Mouse (Mus musculus) adrenal gland, postnatal 4 days (tissue): ENCODE data around the gene Tas2r137. TPM values are rescaled to one million over a fixed set of nuclear protein-coding genes. Genes with fewer than 3 reads are reported as not detected.

Source experiments
- DNase-seq, 2 experiments: peaks; one replicate each; pipeline ENCODE4 v3.0.0; 2021 to 2022; ENCODE audit warnings: low spot score in 2 of 2, mixed read lengths in 2 of 2
- long read RNA-seq, 2 experiments: library from polyadenylated mRNA; stranded (forward); transcript quantifications; one replicate each; pipeline ENCODE4 v2.0.0; 2021
- total RNA-seq, 2 experiments: library from RNA; stranded (reverse); gene quantifications; 2 replicates each; pipeline ENCODE4 v1.2.3; 2021

The Tas2r137 gene
- total RNA-seq = not detected
- long read RNA-seq, experiment 1 = 0 reads
- long read RNA-seq, experiment 2 = 0 reads

GRCm38 (mm10) chr6:40490933-40491332 lies at the start of gene Tas2r137:
Tas2r137 (plus strand) TSS chr6:40491233.
- DNase-seq = no peak

DNA sequence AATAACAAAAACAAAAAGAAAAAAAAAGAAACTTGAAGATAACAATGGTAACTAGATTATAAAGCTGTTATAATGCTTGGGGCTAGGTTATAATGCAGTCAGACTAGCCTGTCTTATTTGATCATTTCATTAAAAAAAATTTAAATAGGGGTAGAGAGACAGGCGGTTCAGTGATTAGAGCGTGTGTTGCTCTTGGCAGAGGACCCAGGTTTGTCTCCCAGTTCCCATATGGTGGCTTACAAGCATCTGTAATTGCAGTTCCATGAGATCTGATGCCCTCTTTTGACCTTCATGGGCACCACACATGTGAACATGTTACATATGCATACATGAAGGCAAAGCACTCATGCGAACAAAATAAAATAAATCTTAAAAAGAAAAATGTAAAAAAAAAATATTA lies 49.8 kb upstream of the Tas2r137 start:
- DNase-seq = no peak

DNA sequence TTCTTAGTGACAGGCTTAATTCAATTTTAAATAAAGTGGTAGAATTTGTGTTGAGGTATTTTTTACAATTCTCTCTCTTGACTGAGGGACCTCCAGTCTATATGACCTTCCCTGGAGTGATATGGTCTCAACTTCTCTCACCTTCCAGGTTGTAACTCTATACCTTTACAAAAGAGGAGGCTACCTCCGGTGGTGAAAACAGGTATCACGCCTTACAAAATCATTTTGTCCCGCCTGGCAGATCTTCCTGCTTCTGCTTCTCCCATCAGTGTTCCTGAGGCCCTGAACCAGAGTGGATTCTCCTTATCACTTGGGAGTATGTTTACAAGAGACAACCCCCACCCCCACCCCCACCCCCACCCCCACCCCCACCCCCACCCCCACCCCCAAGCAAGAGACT lies 49.3 kb upstream of the Tas2r137 start:
- no peak for DNase-seq

GRCm38 (mm10) chr6:40443281-40443928 lies 47.6 kb upstream of the Tas2r137 start:
- no peak for DNase-seq

- DNase-seq = no peak
These were observed 42.4 kb upstream of the Tas2r137 start for GRCm38 (mm10) chr6:40448626-40449025.

GRCm38 (mm10) chr6:40454436-40455041 lies 36.5 kb upstream of the Tas2r137 start:
- DNase-seq = no peak

GRCm38 (mm10) chr6:40465710-40466109 lies 25.3 kb upstream of the Tas2r137 start:
- DNase-seq = no peak

DNA sequence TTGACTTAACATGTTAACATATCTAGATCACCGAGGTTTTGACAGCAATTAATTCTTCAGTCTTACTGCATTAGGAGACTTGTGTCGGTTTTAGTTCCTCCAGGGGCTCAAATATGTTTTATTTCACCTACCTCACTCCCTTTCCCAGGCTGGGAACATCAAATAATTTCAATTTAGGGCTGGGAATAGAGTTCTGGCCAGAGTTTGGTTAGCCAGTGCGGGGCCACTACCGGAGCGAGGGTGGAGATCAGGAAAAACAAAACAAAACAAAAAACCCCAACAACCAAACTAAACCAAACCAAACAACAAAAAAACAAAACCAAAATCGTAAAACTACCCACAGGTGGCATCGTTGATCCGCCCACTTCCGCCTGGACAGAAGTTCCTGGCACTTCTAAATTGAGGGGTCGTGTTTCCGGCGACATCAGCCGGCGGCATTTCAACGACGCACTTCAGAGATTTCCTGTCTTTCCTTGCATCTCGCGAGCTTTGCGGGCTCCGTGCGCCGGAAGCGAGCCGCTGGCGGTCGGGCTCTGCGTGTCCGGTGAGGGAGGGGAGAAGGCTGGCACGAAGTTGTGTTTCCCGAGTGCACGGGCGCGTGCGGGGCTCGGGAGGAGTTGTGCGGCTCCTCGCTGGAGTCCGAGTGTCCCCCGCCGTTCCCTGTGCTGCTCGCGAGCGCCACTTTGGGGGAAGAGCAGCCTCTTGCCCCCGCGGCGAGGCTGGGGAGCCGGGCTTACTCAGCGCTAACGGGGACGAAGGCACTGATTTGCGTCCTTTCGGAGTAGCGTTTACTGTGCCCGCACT lies 19.9 kb upstream of the Tas2r137 start, which contains the start of gene Ssbp1:
Gene Ssbp1, plus strand, starts transcription at position 437 of the 804 bp plus-strand sequence.
- peak; percentile 71 to 86 for DNase-seq

DNA sequence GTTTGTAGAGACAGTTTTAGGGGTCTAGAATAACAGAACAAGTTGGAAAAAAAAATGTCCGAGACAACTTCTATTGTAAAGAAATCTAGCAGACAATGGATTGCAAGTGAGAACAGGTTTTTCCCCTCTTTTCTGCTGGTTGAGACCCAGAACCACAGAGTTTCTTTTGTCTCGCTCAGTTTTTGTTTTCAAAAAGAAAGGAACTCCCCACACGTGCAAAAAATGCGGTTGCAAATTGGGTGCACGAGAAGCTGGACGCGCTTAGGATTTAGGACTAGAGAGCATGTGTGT lies 19.4 kb upstream of the Tas2r137 start:
- no peak for DNase-seq

- no peak for DNase-seq
These were observed 14.9 kb upstream of the Tas2r137 start for GRCm38 (mm10) chr6:40476132-40476531.

GRCm38 (mm10) chr6:40479705-40480104 lies 11.3 kb upstream of the Tas2r137 start:
- DNase-seq = no peak

GRCm38 (mm10) chr6:40482318-40482717 lies 8.7 kb upstream of the Tas2r137 start:
- no peak for DNase-seq

DNA sequence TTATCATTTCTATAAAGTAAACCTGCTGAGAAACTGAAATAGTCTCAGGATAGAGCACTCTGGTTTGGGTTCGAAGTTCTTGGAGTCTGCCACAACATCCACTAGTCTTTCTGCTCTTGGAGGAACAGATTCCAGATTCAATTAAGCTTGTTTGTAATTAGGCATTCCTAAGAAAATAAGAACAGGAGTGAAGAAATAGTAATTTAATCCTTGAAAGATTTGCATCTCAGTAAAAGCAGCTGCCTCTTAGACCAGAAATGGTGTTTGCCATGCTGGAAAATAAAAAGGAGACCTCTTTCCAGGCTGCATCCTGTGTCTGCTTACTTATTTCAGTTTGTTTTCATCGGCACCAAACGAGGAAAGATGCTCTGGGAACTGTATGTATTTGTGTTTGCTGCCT lies 2.2 kb downstream of the Tas2r137 start, which contains the start of gene Tas2r108:
Gene Tas2r108, plus strand, starts transcription at position 301 of the 400 bp plus-strand sequence.
- DNase-seq = no peak

GRCm38 (mm10) chr6:40519408-40519807 lies 28.4 kb downstream of the Tas2r137 start, which contains the start of gene Prss37:
Prss37 (minus strand) TSS chr6:40519508.
- DNase-seq = no peak

Other genes with a start within 250 kb of the Tas2r137 start
- gene Agk, start 166.1 kb upstream of the Tas2r137 start, total RNA-seq = 10 to 100 TPM; 35.7 to 40.0 TPM
- gene E330009J07Rik, start 55.1 kb upstream of the Tas2r137 start, total RNA-seq = 10 to 100 TPM; 18.2 to 20.2 TPM
- not detected for gene Wee2, start 52.1 kb upstream of the Tas2r137 start, total RNA-seq
- gene Ssbp1, start 19.9 kb upstream of the Tas2r137 start, total RNA-seq = 10 to 100 TPM; 72.0 to 75.3 TPM
- gene Tas2r108, start 2.3 kb downstream of the Tas2r137 start, total RNA-seq = not detected
- gene Prss37, start 28.3 kb downstream of the Tas2r137 start, total RNA-seq = not detected
- gene Olfr461, start 63.8 kb downstream of the Tas2r137 start, total RNA-seq = not detected
- not detected for gene Olfr460, start 78.3 kb downstream of the Tas2r137 start, total RNA-seq
- gene Clec5a, start 94.6 kb downstream of the Tas2r137 start, total RNA-seq = 1 to 10 TPM; 1.1 to 1.2 TPM
- gene Tas2r138, start 122.1 kb downstream of the Tas2r137 start, total RNA-seq = not detected
- gene Mgam, start 137.6 kb downstream of the Tas2r137 start, total RNA-seq = 1 to 10 TPM; 2.4 to 7.3 TPM